Mouse (Mus musculus): ENCODE data around the gene Zcchc13. TPM values are rescaled to one million over a fixed set of nuclear protein-coding genes. Genes with fewer than 3 reads are reported as not detected.

The Zcchc13 gene
- polyA plus RNA-seq, 1 experiment from 2014 or later = not detected

DNA sequence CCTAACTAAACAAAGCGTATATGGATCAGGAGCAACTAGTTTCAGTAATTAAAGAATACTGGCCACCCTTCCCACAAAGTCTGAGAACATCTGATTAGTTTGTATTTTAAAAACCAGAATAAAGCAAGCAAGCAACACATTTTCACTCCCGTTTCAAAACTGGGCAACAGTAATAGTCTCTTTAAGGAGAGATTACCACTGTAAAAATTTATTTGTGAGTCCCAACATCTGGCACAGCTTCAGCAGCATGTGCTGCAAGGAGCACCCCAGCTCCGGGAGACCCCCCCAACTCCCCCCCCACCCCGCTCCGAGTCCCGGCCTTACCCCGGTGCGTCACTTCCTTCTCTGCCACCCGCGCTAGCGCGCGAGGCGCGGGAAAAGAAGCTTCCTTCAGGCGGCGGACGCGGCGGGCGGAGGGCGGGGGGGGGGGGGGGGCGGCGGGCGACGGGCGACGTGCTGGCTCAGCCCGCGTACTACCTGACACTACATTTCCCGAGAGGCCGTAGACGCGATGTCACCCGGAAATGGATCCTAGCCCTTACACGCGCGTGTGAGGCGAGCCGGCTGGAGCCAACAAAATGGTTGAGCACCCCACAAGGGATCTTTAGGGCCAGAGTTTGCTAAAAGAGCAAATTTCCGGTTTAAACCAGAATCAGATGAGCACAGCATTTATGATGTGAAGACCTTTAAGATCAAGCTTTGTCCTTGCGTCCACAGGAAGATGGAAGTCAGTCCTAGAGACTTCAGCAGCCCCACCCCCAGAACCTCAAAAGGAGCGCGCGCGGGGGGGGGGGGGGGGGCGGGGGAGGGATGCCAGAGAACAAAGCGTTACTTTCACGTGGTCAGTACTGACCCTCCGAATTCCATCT is 13.6 kb upstream of the Zcchc13 start:
- peak; percentile 71 for DNase-seq (ENCODE audit: low read depth, low spot score)
- CTCF ChIA-PET = no interaction called here
- in situ Hi-C loops (cut with MboI; ENCODE audit: low pct_unique_long_range_greater_than_20kb) = loop anchor here (25.0 kb wide), 1 partner anchor 1471 kb away; the partner anchor contains the start of gene Pbdc1
- no peak for TF ChIP-seq CTCF (IDR thresholded peaks at IDR 0.05)
- POLR2A ChIA-PET = interaction anchor here (1.3 kb wide), 1 partner anchor 134 kb away, joined by 3 read pairs; no protein-coding TSS in a partner anchor
- peak; percentile 96 for ATAC-seq
- H3K27me3 ChIP-seq = no peaks in the 10 kb centered on the region

DNA sequence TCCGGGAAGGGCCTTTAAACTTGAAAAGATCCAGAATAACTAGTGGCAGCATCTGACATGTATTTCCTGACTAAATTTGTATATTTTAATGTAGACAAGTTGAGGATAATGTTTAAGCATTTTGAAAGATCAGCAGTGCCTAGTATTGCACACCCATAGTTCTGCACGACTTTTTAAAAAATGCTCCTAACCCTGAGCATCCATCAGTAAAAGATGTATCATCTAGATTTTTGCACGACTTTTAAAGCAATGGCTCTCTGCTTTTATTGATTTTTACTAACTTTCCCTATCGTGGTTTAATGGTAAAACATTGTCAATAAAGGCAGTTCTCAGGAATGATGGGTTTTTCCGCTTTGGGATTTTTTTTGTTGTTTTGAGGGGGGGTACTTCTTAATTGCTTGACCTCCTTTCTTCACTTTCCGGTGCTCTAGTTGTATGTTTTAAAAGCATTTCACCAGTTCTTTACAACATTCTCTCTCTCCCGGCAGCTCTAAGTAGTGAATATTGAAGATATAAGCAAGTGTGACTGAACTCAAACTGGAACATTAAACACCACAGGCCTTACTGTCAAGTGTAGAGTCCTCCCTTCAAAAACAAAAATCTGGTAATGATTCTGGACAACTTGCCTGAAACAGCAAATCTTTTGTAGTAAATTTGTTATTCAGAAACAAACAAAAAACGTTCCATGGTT is 12.8 kb upstream of the Zcchc13 start:
- in situ Hi-C loops (cut with MboI; ENCODE audit: low pct_unique_long_range_greater_than_20kb) = loop anchor here (25.0 kb wide), 1 partner anchor 1470 kb away; the partner anchor contains the start of gene Pbdc1
- no peaks in the 10 kb centered on the region for H3K27me3 ChIP-seq
- TF ChIP-seq CTCF (IDR thresholded peaks at IDR 0.05) = no peak
- POLR2A ChIA-PET = interaction anchor here (1.1 to 1.3 kb wide), 2 partner anchors 123 to 135 kb away, joined by 3 to 5 read pairs; no protein-coding TSS in a partner anchor
- ATAC-seq (no peak), DNase-seq (ENCODE audit: low read depth, low spot score) (no peak)
- CTCF ChIA-PET = no interaction called here

DNA sequence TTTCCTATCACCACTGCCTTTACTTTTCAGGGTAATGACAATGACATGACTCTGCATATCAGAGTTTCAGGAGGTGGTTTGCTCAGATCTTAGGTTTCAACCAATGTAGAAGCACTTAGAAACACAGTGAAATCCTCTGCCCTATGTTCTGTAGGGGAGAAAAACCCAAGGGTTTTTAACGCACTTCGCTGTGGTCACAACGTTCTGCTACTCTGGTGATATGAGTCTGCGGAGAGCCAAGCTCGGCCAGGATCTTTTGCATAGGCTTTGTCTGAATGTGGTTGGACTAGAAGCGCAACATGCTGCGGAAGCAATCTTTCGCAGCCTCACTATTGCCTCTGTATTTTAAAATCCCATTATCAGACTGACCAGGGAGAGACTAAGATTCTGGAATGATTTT is 8.6 kb upstream of the Zcchc13 start:
- DNase-seq (ENCODE audit: low read depth, low spot score) (no peak), ATAC-seq (no peak)
- H3K27me3 ChIP-seq = peaks cover 14% of the 10 kb centered on the region
- in situ Hi-C loops (cut with MboI; ENCODE audit: low pct_unique_long_range_greater_than_20kb) = loop anchor here (5.0 to 25.0 kb wide), 3 partner anchors 139 to 1466 kb away; partner anchors contain the start of gene Pbdc1
- ChIA-PET POLR2A (no interaction called here), CTCF (no interaction called here)
- no peak for TF ChIP-seq CTCF (IDR thresholded peaks at IDR 0.05)

DNA sequence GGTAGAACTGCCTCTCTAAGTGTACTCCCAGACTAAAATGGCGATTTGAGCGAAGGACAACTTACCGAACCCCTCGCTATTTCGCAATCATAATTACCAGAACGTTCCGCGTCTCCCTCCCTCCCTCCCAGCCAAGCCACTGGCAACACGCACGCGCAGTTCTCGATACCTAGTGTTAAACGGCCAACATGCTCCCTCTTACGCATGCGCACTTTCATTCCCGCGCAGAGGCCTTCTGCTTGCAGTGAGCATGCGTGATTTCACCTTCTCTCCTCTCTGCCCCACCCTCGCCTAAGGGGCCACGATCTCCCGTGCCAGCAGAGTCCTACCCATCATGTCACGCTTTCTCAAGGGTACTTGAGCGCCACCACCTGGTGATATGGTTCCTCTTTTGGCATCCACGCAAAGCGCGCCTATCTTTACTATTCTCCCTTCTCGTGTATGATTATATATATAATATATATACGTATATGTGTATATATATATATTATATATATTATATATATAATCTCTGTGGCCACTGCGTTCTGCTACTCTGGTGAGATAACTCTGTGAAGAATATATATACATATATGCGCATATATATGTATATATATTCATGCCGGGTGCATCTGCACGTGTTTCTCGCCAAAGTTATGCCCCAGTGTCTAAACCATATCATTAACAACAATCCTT is 8.0 kb upstream of the Zcchc13 start:
- in situ Hi-C loops (cut with MboI; ENCODE audit: low pct_unique_long_range_greater_than_20kb) = loop anchor here (5.0 to 25.0 kb wide), 3 partner anchors 140 to 1465 kb away; partner anchors contain the start of gene Pbdc1
- no peak for TF ChIP-seq CTCF (IDR thresholded peaks at IDR 0.05)
- H3K27me3 ChIP-seq = peaks cover 18% of the 10 kb centered on the region
- ChIA-PET POLR2A (no interaction called here), CTCF (no interaction called here)
- peak; percentile 99 for DNase-seq (ENCODE audit: low read depth, low spot score)
- peak; percentile 89 for ATAC-seq

DNA sequence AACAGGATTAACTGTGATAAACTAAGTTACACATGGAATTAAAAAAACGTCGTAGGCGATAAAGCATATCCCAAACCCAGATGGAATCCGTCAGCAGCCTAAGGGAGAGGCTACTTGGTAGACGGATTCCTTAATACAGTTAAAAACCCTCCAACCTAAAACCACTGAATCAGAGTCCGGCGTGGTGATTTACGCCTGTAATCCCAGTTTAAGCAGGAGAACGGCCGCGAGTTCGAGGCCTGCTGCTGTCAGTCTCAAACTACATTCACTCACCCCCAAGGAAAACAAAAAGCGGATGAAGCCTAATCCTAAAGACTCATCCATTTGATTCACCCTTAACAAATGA is 7.5 kb upstream of the Zcchc13 start:
- CTCF ChIA-PET = no interaction called here
- in situ Hi-C loops (cut with MboI; ENCODE audit: low pct_unique_long_range_greater_than_20kb) = loop anchor here (5.0 to 25.0 kb wide), 3 partner anchors 141 to 1464 kb away; partner anchors contain the start of gene Pbdc1
- TF ChIP-seq CTCF (IDR thresholded peaks at IDR 0.05) = no peak
- POLR2A ChIA-PET = no interaction called here
- H3K27me3 ChIP-seq = peaks cover 18% of the 10 kb centered on the region
- ATAC-seq = no peak
- no peak for DNase-seq (ENCODE audit: low read depth, low spot score)

DNA sequence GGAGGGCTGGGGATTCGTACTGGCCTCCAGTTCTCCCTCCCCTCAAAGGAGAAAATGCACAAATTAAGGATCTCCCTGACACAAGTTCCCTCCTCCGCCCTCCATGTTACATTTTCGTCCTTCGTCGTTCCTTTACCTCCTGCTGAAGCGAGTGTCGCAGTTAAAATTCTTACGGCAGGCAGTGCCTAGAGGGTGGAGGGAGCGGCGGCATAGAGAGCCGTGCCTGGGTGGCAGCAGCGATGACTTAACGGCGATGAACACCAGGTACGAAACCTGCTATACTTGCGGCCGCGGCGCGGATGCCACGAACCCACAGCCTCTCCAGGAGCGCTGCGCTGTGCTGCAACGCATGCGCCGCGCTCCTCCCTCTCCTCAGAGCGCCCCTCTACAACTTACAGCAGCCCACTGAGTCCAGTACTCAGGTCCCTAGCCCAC is 7.0 kb upstream of the Zcchc13 start:
- POLR2A ChIA-PET = no interaction called here
- in situ Hi-C loops (cut with MboI; ENCODE audit: low pct_unique_long_range_greater_than_20kb) = loop anchor here (5.0 to 25.0 kb wide), 3 partner anchors 141 to 1464 kb away; partner anchors contain the start of gene Pbdc1
- TF ChIP-seq CTCF (IDR thresholded peaks at IDR 0.05) = no peak
- CTCF ChIA-PET = interaction anchor here (1.6 kb wide), 1 partner anchor 140 kb away, joined by 9 read pairs; no protein-coding TSS in a partner anchor
- peaks cover 18% of the 10 kb centered on the region for H3K27me3 ChIP-seq
- ATAC-seq (no peak), DNase-seq (ENCODE audit: low read depth, low spot score) (no peak)

DNA sequence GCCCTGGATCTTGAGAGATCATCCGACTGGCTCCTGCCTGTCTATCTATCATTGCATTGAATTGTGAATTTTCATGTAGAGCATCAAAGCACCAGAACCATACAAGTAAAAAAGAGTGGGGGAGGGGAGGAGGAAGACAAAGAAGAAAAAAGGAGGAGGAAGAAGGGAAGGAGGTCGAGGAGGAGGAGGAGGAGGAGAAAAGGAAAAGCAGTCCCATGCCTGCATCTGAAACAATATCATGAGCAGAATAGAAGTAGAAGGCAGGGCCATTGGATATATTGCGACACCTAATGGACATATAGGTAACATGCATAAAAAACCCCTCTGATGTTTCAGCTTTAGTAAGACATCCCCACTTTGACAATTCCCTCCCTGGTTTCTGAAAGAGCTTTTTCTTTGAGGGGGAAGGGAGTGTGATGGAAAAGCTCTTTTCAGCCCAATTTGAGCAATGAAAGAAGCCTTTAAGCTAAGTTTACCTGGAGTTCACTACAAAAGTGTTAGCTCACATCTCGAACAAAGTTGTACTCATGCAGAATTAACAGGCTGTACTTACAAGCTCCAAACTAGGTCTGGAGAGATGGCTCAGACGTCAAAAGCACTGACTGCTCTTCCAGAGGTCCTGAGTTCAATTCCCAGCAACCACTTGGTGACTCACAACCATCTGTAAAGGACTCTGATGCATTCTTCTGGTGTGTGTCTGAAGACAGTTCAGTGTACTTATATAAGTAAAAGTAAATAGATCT is 5.8 kb upstream of the Zcchc13 start:
- in situ Hi-C loops (cut with MboI; ENCODE audit: low pct_unique_long_range_greater_than_20kb) = loop anchor here (5.0 to 25.0 kb wide), 3 partner anchors 142 to 1463 kb away; partner anchors contain the start of gene Pbdc1
- ChIA-PET POLR2A (no interaction called here), CTCF (interaction anchor here (0.9 to 1.6 kb wide), 5 partner anchors 11 to 181 kb away, joined by 3 to 9 read pairs (median 6); no protein-coding TSS in a partner anchor)
- TF ChIP-seq CTCF (IDR thresholded peaks at IDR 0.05) = no peak
- peaks cover 18% of the 10 kb centered on the region for H3K27me3 ChIP-seq
- ATAC-seq (no peak), DNase-seq (ENCODE audit: low read depth, low spot score) (no peak)

DNA sequence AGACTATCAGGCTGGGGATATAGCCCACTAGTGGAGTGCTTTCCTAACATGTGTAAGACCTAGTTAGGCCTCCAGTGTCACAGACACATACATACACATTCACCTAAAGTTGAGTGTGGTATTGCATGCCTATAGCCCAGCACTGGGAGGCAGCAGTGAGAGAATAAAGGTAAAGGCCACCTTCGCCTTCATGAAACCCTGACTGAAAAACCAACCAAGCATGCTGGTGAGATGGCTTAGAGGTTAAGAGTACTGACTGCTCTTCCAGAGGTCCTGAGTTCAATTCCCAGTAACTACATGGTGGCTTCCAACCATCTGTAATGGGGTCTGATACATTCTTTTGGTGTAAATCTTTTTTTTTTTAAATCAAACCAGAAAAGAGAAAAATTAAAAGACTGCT is 1.5 kb upstream of the Zcchc13 start:
- ATAC-seq (no peak), DNase-seq (ENCODE audit: low read depth, low spot score) (no peak)
- ChIA-PET CTCF (no interaction called here), POLR2A (no interaction called here)
- no peak for TF ChIP-seq CTCF (IDR thresholded peaks at IDR 0.05)
- H3K27me3 ChIP-seq = peaks cover 44% of the 10 kb centered on the region
- in situ Hi-C loops (cut with MboI; ENCODE audit: low pct_unique_long_range_greater_than_20kb) = no loop called here

DNA sequence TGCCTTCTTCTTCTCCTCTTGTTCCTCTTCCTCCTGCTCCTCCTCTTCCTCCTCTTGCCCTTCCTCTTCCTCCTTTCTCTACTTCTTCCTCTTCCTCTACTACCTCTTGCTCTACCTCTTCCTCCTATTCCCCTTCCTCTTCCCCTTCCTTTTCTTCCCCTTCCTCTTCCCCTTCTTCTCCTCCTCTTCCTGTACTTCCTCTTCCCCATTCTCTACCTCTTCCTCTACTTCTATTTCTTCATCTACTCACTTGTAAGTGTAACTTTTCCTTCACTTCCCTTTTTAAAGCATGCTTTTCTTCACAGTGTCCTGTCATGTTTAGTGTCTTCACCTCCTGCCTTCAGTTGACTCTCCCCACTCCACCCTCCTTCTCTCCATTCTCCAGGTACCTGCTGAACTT is 3.5 kb downstream of the Zcchc13 start:
- in situ Hi-C loops (cut with MboI; ENCODE audit: low pct_unique_long_range_greater_than_20kb) = no loop called here
- peaks cover 53% of the 10 kb centered on the region for H3K27me3 ChIP-seq
- no peak for ATAC-seq
- DNase-seq (ENCODE audit: low read depth, low spot score) = no peak
- ChIA-PET POLR2A (no interaction called here), CTCF (no interaction called here)
- TF ChIP-seq CTCF (IDR thresholded peaks at IDR 0.05) = no peak

DNA sequence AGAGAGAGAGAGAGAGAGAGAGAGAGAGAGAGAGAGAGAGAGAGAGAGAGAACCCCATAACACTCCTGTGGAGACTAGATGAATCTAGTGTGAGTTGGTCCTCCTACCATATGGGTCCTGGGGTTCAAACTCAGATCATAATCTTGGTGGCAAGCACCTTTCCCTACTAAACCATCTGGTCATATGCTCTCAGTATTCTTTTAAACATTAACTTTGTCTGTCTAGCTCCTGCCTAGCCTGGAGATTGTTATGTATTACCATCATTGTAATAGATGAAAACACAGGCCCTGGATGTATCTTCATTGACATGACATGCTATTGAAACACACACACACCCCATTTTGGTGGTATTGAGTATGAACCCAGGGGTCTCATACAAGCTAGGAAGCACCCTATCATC is 5.6 kb downstream of the Zcchc13 start:
- ATAC-seq = no peak
- in situ Hi-C loops (cut with MboI; ENCODE audit: low pct_unique_long_range_greater_than_20kb) = no loop called here
- ChIA-PET CTCF (interaction anchor here (0.9 to 1.1 kb wide), 2 partner anchors 11 to 62 kb away, joined by 3 read pairs; no protein-coding TSS in a partner anchor), POLR2A (no interaction called here)
- peaks cover 60% of the 10 kb centered on the region for H3K27me3 ChIP-seq
- no peak for DNase-seq (ENCODE audit: low read depth, low spot score)
- no peak for TF ChIP-seq CTCF (IDR thresholded peaks at IDR 0.05)
